Mouse (Mus musculus) MEL (cell line): ENCODE results near the gene Atp5g3. TPM values are rescaled to one million over a fixed set of nuclear protein-coding genes. Genes with fewer than 3 reads are reported as not detected.

Source experiments
- DNase-seq: peaks from one replicate; pipeline ENCODE4 v3.0.0; 2011; ENCODE audit warnings: low read depth, low spot score
- H3K27ac ChIP-seq: 2 replicates; pipeline ENCODE4 v1.5.1; 2012; ENCODE audit warnings: low read depth, mild to moderate bottlenecking, control low read depth, low read length, moderate library complexity; ENCODE audit not compliant: control insufficient read depth
- H3K27me3 ChIP-seq, 2 experiments: fragments of 150-350 bp in 1 of 2; sonication (generic) in 1 of 2; 2 replicates each; pipeline ENCODE4 v1.6.1; 2012; ENCODE audit warnings: low read length in 2 of 2, mild to moderate bottlenecking in 2 of 2, improper control_type of control experiment in 1 of 2, moderate library complexity in 1 of 2; ENCODE audit not compliant: insufficient read depth in 2 of 2, control insufficient read depth in 1 of 2
- H3K36me3 ChIP-seq, 2 experiments: 2 replicates each; pipeline ENCODE4 v1.6.1; 2012 to 2014; ENCODE audit warnings: low read length in 2 of 2, improper control_type of control experiment in 1 of 2, inconsistent platforms in 1 of 2, mild to moderate bottlenecking in 1 of 2; ENCODE audit not compliant: insufficient read depth in 2 of 2, control insufficient read depth in 1 of 2
- H3K4me1 ChIP-seq, 2 experiments: fragments of 150-350 bp in 1 of 2; sonication (generic) in 1 of 2; 2 replicates each; pipeline ENCODE4 v1.6.1; 2012; ENCODE audit warnings: low read length in 2 of 2, improper control_type of control experiment in 1 of 2, mild to moderate bottlenecking in 1 of 2; ENCODE audit not compliant: insufficient read depth in 2 of 2, control insufficient read depth in 1 of 2
- H3K4me3 ChIP-seq, 2 experiments: fragments of 150-350 bp in 1 of 2; sonication (generic) in 1 of 2; 2 replicates each; pipeline ENCODE4 v1.5.1; 2012; ENCODE audit warnings: low read depth in 2 of 2, low read length in 2 of 2, mild to moderate bottlenecking in 2 of 2, moderate library complexity in 2 of 2, control low read depth in 1 of 2, improper control_type of control experiment in 1 of 2; ENCODE audit not compliant: control insufficient read depth in 1 of 2, insufficient read depth in 1 of 2
- H3K79me2 ChIP-seq: 2 replicates; pipeline ENCODE4 v1.6.1; 2012; ENCODE audit warnings: mild to moderate bottlenecking, low read length, moderate library complexity; ENCODE audit not compliant: control insufficient read depth, poor library complexity, insufficient read depth
- H3K9ac ChIP-seq: 2 replicates; pipeline ENCODE4 v1.6.1; 2012; ENCODE audit warnings: low read depth, mild to moderate bottlenecking, control low read depth, low read length, moderate library complexity; ENCODE audit not compliant: control insufficient read depth, poor library complexity, severe bottlenecking
- H3K9me3 ChIP-seq: fragments of 150-350 bp; sonication (generic); replicated peaks from 2 replicates; pipeline ENCODE4 v1.6.1; 2012; ENCODE audit warnings: mild to moderate bottlenecking, low read length, improper control_type of control experiment, moderate library complexity; ENCODE audit not compliant: insufficient read depth
- BHLHE40 ChIP-seq: IDR thresholded peaks from 2 replicates; pipeline ENCODE4 v1.6.1; 2012; ENCODE audit warnings: low read depth, mild to moderate bottlenecking, inconsistent platforms, low read length, improper control_type of control experiment, borderline replicate concordance
- CHD1 ChIP-seq: IDR thresholded peaks from 2 replicates; pipeline ENCODE4 v1.6.1; 2012; ENCODE audit warnings: low read depth, mild to moderate bottlenecking, inconsistent platforms, low read length, improper control_type of control experiment
- CHD2 ChIP-seq: IDR thresholded peaks from 2 replicates; pipeline ENCODE4 v1.6.1; 2011; ENCODE audit warnings: low read length, improper control_type of control experiment
- CTCF ChIP-seq, 3 experiments: IDR thresholded peaks in 2 of 3; conservative IDR thresholded peaks in 1 of 3; 2 replicates each; pipeline ENCODE4 v1.5.1; 2011 to 2012; ENCODE audit warnings: low read length in 3 of 3, low read depth in 2 of 3, mild to moderate bottlenecking in 2 of 3, improper control_type of control experiment in 1 of 3, inconsistent platforms in 1 of 3, mixed read lengths in 1 of 3, moderate library complexity in 1 of 3; ENCODE audit not compliant: control insufficient read depth in 1 of 3, insufficient read depth in 1 of 3, poor library complexity in 1 of 3, severe bottlenecking in 1 of 3
- E2F4 ChIP-seq: IDR thresholded peaks from 2 replicates; pipeline ENCODE4 v1.6.1; 2011; ENCODE audit warnings: low read depth, low read length, improper control_type of control experiment, borderline replicate concordance
- ELF1 ChIP-seq: IDR thresholded peaks from 2 replicates; pipeline ENCODE4 v1.6.1; 2014; ENCODE audit warnings: low read depth, mild to moderate bottlenecking, inconsistent platforms, low read length, improper control_type of control experiment, moderate library complexity
- EP300 ChIP-seq, 2 experiments: IDR thresholded peaks; 2 replicates each; pipeline ENCODE4 v1.6.1; 2011; ENCODE audit warnings: improper control_type of control experiment in 2 of 2, low read length in 2 of 2, low read depth in 1 of 2, mild to moderate bottlenecking in 1 of 2
- ETS1 ChIP-seq: IDR thresholded peaks from 2 replicates; pipeline ENCODE4 v1.6.1; 2012; ENCODE audit warnings: low read depth, mild to moderate bottlenecking, inconsistent platforms, low read length, improper control_type of control experiment, moderate library complexity
- GABPA ChIP-seq: IDR thresholded peaks from 2 replicates; pipeline ENCODE4 v1.6.1; 2012; ENCODE audit warnings: low read depth, mild to moderate bottlenecking, inconsistent platforms, low read length, improper control_type of control experiment, moderate library complexity
- HCFC1 ChIP-seq: IDR thresholded peaks from 2 replicates; pipeline ENCODE4 v1.6.1; 2012; ENCODE audit warnings: low read depth, mild to moderate bottlenecking, inconsistent platforms, low read length, improper control_type of control experiment, moderate library complexity
- JUND ChIP-seq: IDR thresholded peaks from 2 replicates; pipeline ENCODE4 v1.6.1; 2011; ENCODE audit warnings: low read depth, mild to moderate bottlenecking, improper control_type of control experiment, low read length
- KAT2A ChIP-seq: conservative IDR thresholded peaks from 2 replicates; pipeline ENCODE4 v1.6.1; 2012; ENCODE audit warnings: low read depth, low read length, improper control_type of control experiment, inconsistent platforms
- MAFK ChIP-seq: IDR thresholded peaks from 2 replicates; pipeline ENCODE4 v1.6.1; 2011; ENCODE audit warnings: low read depth, mild to moderate bottlenecking, low read length, improper control_type of control experiment, borderline replicate concordance
- MAZ ChIP-seq: IDR thresholded peaks from 2 replicates; pipeline ENCODE4 v1.6.1; 2012; ENCODE audit warnings: low read depth, mild to moderate bottlenecking, inconsistent platforms, low read length, improper control_type of control experiment
- MEF2A ChIP-seq: IDR thresholded peaks from 2 replicates; pipeline ENCODE4 v1.6.1; 2014; ENCODE audit warnings: low read depth, mild to moderate bottlenecking, inconsistent platforms, low read length, improper control_type of control experiment; ENCODE audit not compliant: poor library complexity, insufficient replicate concordance, severe bottlenecking; ENCODE audit errors: extremely low read depth
- MXI1 ChIP-seq: IDR thresholded peaks from 2 replicates; pipeline ENCODE4 v1.6.1; 2011; ENCODE audit warnings: mild to moderate bottlenecking, low read depth, low read length, improper control_type of control experiment
- MYB ChIP-seq: IDR thresholded peaks from 2 replicates; pipeline ENCODE4 v1.6.1; 2011; ENCODE audit warnings: mild to moderate bottlenecking, low read depth, low read length, improper control_type of control experiment
- MYC ChIP-seq: IDR thresholded peaks from 2 replicates; pipeline ENCODE4 v1.6.1; 2011; ENCODE audit warnings: low read depth, mild to moderate bottlenecking, low read length, improper control_type of control experiment, moderate library complexity
- NELFE ChIP-seq: IDR thresholded peaks from 2 replicates; pipeline ENCODE4 v1.6.1; 2011; ENCODE audit warnings: low read depth, low read length, improper control_type of control experiment
- NRF1 ChIP-seq: IDR thresholded peaks from 2 replicates; pipeline ENCODE4 v1.6.1; 2014; ENCODE audit warnings: low read depth, mild to moderate bottlenecking, inconsistent platforms, low read length, improper control_type of control experiment, moderate library complexity; ENCODE audit not compliant: poor library complexity, insufficient read depth, severe bottlenecking
- POLR2A ChIP-seq, 2 experiments: IDR thresholded peaks; 2 replicates each; pipeline ENCODE4 v1.6.1; 2011 to 2012; ENCODE audit warnings: low read length in 2 of 2, mild to moderate bottlenecking in 2 of 2, control low read depth in 1 of 2, improper control_type of control experiment in 1 of 2, low read depth in 1 of 2, moderate library complexity in 1 of 2; ENCODE audit not compliant: control insufficient read depth in 1 of 2, insufficient read depth in 1 of 2, poor library complexity in 1 of 2
- POLR2AphosphoS2 ChIP-seq: IDR thresholded peaks from 2 replicates; pipeline ENCODE4 v1.6.1; 2011; ENCODE audit warnings: low read length, improper control_type of control experiment
- POLR2AphosphoS5 ChIP-seq: IDR thresholded peaks from 2 replicates; pipeline ENCODE4 v1.6.1; 2012; ENCODE audit warnings: low read depth, borderline replicate concordance, mild to moderate bottlenecking, inconsistent platforms, low read length, moderate library complexity, mixed read lengths
- RAD21 ChIP-seq: IDR thresholded peaks from 2 replicates; pipeline ENCODE4 v1.6.1; 2011; ENCODE audit warnings: mild to moderate bottlenecking, low read depth, low read length, improper control_type of control experiment
- RCOR1 ChIP-seq: IDR thresholded peaks from 2 replicates; pipeline ENCODE4 v1.6.1; 2012; ENCODE audit warnings: low read depth, mild to moderate bottlenecking, inconsistent platforms, low read length, improper control_type of control experiment
- SIN3A ChIP-seq: IDR thresholded peaks from 2 replicates; pipeline ENCODE4 v1.6.1; 2012; ENCODE audit warnings: low read length, improper control_type of control experiment, inconsistent platforms
- SMC3 ChIP-seq: IDR thresholded peaks from 2 replicates; pipeline ENCODE4 v1.6.1; 2011; ENCODE audit warnings: low read depth, low read length, improper control_type of control experiment
- TAL1 ChIP-seq: IDR thresholded peaks from 2 replicates; pipeline ENCODE4 v1.6.1; 2012; ENCODE audit warnings: mild to moderate bottlenecking, inconsistent platforms, low read length, moderate library complexity, mixed read lengths
- TBP ChIP-seq: IDR thresholded peaks from 2 replicates; pipeline ENCODE4 v1.8.0; 2011; ENCODE audit warnings: low read depth, low read length, improper control_type of control experiment
- TCF12 ChIP-seq: IDR thresholded peaks from 2 replicates; pipeline ENCODE4 v1.6.1; 2014; ENCODE audit warnings: low read depth, mild to moderate bottlenecking, inconsistent platforms, low read length, improper control_type of control experiment, moderate library complexity
- USF1 ChIP-seq: IDR thresholded peaks from 2 replicates; pipeline ENCODE4 v1.6.1; 2014; ENCODE audit warnings: low read depth, mild to moderate bottlenecking, inconsistent platforms, low read length, improper control_type of control experiment, moderate library complexity
- USF2 ChIP-seq, 2 experiments: IDR thresholded peaks; 2 replicates each; pipeline ENCODE4 v1.6.1; 2011 to 2012; ENCODE audit warnings: improper control_type of control experiment in 2 of 2, low read length in 2 of 2, borderline replicate concordance in 1 of 2, inconsistent platforms in 1 of 2, low read depth in 1 of 2, mild to moderate bottlenecking in 1 of 2; ENCODE audit not compliant: insufficient read depth in 1 of 2
- ZC3H11A ChIP-seq: IDR thresholded peaks from 2 replicates; pipeline ENCODE4 v1.6.1; 2012; ENCODE audit warnings: low read depth, mild to moderate bottlenecking, inconsistent platforms, low read length, improper control_type of control experiment
- ZKSCAN1 ChIP-seq: IDR thresholded peaks from 2 replicates; pipeline ENCODE4 v1.6.1; 2012; ENCODE audit warnings: low read depth, mild to moderate bottlenecking, inconsistent platforms, low read length, improper control_type of control experiment, moderate library complexity
- ZMIZ1 ChIP-seq: IDR thresholded peaks from 2 replicates; pipeline ENCODE4 v1.6.1; 2012; ENCODE audit warnings: low read depth, mild to moderate bottlenecking, inconsistent platforms, low read length, improper control_type of control experiment, moderate library complexity
- ZNF384 ChIP-seq: IDR thresholded peaks from 2 replicates; pipeline ENCODE4 v1.6.1; 2012; ENCODE audit warnings: low read depth, mild to moderate bottlenecking, inconsistent platforms, low read length, improper control_type of control experiment
- polyA plus RNA-seq, 2 experiments: library from polyadenylated mRNA; stranded (reverse) in 1 of 2; unstranded in 1 of 2; fragments of >175 nt in 1 of 2; fragments of >200 nt in 1 of 2; gene quantifications; 2 replicates each; pipeline versions ENCODE4 v1.2.1 to v1.2.4; 2012; ENCODE audit warnings: low replicate concordance in 2 of 2, low read depth in 1 of 2; ENCODE audit not compliant: insufficient read length in 2 of 2, insufficient read depth in 1 of 2, missing spikeins in 1 of 2
- total RNA-seq: library from RNA; depleted of rRNA; stranded (reverse); fragments of 300-350 nt; gene quantifications from 2 replicates; pipeline ENCODE4 v1.2.3, GENCODE M21; 2012; rRNA removed

Gene Atp5g3
- total RNA-seq (503 and 520 TPM in 2 replicates), polyA plus RNA-seq (100 to 1,000 TPM; 199 to 520 TPM)

- Histone ChIP-seq H3K4me1 (peaks cover 3 to 8% of the 10 kb centered on the region in 2 experiments; a peak in 3 of 4 replicates), H3K27ac (peak within 1 kb of the TSS; percentile 79), H3K4me3 (peak within 1 kb of the TSS; percentile 72 to 89), H3K27me3 (no peaks in the 10 kb centered on the region), H3K79me2 (peaks cover 13% of the 10 kb centered on the region), H3K9ac (peak within 1 kb of the TSS; percentile 92), H3K9me3 (no peaks in the 10 kb centered on the region), H3K36me3 (peaks cover 23% of the 10 kb centered on the region in 2 experiments)
- DNase-seq = peak; percentile 95
- TF ChIP-seq CTCF (IDR thresholded peaks at IDR 0.05 in 2 of 3, conservative IDR thresholded peaks at IDR 0.05 in 1 of 3; ENCODE audit: control insufficient read depth in 1 of 3, insufficient read depth in 1 of 3, low read depth in 2 of 3, low read length in 3 of 3, poor library complexity in 1 of 3, severe bottlenecking in 1 of 3) (0 out of 6 replicates have a peak, but pooled peaks of 1 of the 3 experiments have one; percentile 4), ETS1 (peak; percentile 76), RCOR1 (peak; percentile 46; the same call in 1 of the 2 replicates), CHD1 (0 out of 2 replicates have a peak, but pooled peaks have one; percentile 42), E2F4 (no peak; the same call in 1 of the 2 replicates), SIN3A (peak; percentile 96), ZC3H11A (no peak), MEF2A (no peak), POLR2A (IDR thresholded peaks at IDR 0.05; ENCODE audit: control insufficient read depth in 1 of 2, insufficient read depth in 1 of 2, low read depth in 1 of 2, low read length in 2 of 2, poor library complexity in 1 of 2) (peak; percentile 80 to 85), GABPA (no peak), TAL1 (no peak), MYB (peak; percentile 57; the same call in 1 of the 2 replicates), MAZ (peak; percentile 99), TCF12 (peak; percentile 74), ZMIZ1 (peak; percentile 92), JUND (no peak), MXI1 (peak; percentile 93), SMC3 (no peak), ZKSCAN1 (no peak), ELF1 (peak; percentile 80), NELFE (peak; percentile 98), KAT2A (peak; percentile 78), ZNF384 (peak; percentile 56; the same call in 1 of the 2 replicates), USF2 (IDR thresholded peaks at IDR 0.05; ENCODE audit: borderline replicate concordance in 1 of 2, insufficient read depth in 1 of 2, low read depth in 1 of 2, low read length in 2 of 2) (no peak), POLR2AphosphoS2 (peak; percentile 82), USF1 (0 out of 2 replicates have a peak, but pooled peaks have one; percentile 46), BHLHE40 (peak; percentile 96), HCFC1 (peak; percentile 93), EP300 (IDR thresholded peaks at IDR 0.05; ENCODE audit: low read depth in 1 of 2, low read length in 2 of 2) (peak in 1 of 2 experiments; percentile 71; a peak in 3 of 4 replicates), TBP (peak; percentile 96), NRF1 (peak; percentile 86), MAFK (no peak), MYC (peak; percentile 92), RAD21 (no peak), CHD2 (no peak), POLR2AphosphoS5 (no peak)
These were observed at the start of gene Atp5g3 for GRCm38 (mm10) chr2:73911175-73911700. Atp5g3 (minus strand) TSS chr2:73911326.
